Mouse (Mus musculus) midbrain, embryonic 10.5 days (tissue): ENCODE measurements around the gene Clstn3. TPM values are rescaled to one million over a fixed set of nuclear protein-coding genes. Genes with fewer than 3 reads are reported as not detected.
"Not testable (repeated sequence)": the region's sequence is repeated elsewhere in the genome, so short reads cannot be mapped to it uniquely, and the experiment has no call there.

Experiments used
- DNase-seq: peaks from one replicate; pipeline ENCODE4 v3.0.0-alpha.2; 2017; ENCODE audit warnings: low spot score
- H3K27ac ChIP-seq: fragments of 300-500 bp; sonication (generic); replicated peaks from 2 replicates; pipeline ENCODE4 v1.5.1; 2016; ENCODE audit warnings: mild to moderate bottlenecking
- H3K27me3 ChIP-seq: fragments of 300-500 bp; sonication (generic); 2 replicates; pipeline ENCODE4 v1.6.1; 2016; ENCODE audit warnings: low read depth, mild to moderate bottlenecking; ENCODE audit not compliant: poor library complexity, severe bottlenecking
- H3K36me3 ChIP-seq: fragments of 300-500 bp; sonication (generic); 2 replicates; pipeline ENCODE4 v1.6.1; 2016; ENCODE audit warnings: mild to moderate bottlenecking, moderate library complexity
- H3K4me1 ChIP-seq: fragments of 300-500 bp; sonication (generic); 2 replicates; pipeline ENCODE4 v1.6.1; 2016
- H3K4me3 ChIP-seq: fragments of 300-500 bp; sonication (generic); 2 replicates; pipeline ENCODE4 v1.5.1; 2016; ENCODE audit warnings: mild to moderate bottlenecking, moderate library complexity
- H3K9me3 ChIP-seq: fragments of 300-500 bp; sonication (generic); replicated peaks from 2 replicates; pipeline ENCODE4 v1.6.1; 2016; ENCODE audit warnings: mild to moderate bottlenecking
- WGBS: fragments of 180-500 bp; shearing (Covaris S2); methylation state at CpG from one replicate; pipeline ENCODE4 v1.1.7; 2016; 5-methylcytosine and 5-hydroxymethylcytosine counted together
- polyA plus RNA-seq: library from polyadenylated mRNA; unstranded; fragments of >200 nt; fragmentation: Nextera tagmentation; extraction: Ambion mirVana; gene quantifications from 2 replicates; pipeline ENCODE4 v1.2.1, GENCODE M21; 2016

The Clstn3 gene
- polyA plus RNA-seq, result 8.4 and 15.2 TPM in 2 replicates

DNA sequence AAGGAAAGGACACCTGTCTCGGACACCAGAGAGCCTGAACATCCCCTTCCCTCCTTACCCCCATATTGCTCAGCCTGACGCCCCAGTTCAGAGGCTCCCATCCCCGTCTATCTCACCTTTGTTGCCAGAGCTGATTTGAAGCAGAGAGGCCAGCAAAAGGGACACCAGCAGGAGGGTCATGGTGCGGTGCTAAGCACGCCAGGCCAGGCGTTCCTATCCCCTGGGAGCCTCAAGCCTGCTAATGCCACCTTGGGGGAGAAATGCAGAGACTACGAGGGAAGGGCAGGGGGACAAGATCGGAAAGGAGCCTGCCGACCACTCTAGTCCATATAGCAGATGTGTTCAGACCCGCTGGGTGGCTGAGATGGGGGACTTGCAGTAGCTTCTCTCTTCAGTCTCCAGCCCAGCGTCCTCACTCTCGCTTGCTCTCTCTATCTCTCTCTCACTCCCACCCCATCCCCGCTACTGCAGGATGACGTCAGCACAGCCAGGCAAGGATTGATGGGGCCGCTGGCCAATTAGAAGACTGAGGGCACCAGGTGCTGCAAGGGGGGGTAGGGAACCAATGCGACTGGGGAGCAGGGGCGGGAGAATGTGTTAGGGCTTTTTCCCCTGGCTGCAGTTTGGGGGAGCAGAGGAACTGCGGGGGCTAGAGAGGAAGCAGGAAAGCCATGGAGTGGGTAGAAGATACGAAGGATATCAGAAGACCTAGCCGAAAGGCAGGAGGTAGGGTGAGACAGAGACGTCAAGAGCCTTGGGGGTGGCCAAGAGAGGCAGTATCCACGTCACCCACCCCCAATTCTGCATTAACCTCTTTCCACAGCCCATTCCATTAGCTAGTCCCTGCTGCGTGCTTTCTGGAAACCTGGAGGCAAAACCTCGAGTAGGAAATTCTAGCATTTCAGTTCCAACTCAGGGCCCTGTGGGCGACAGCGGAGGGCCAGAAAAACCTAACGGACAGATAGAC, at the start of gene Clstn3:
Clstn3 (minus strand) TSS at position 490 of the 967 bp plus-strand sequence.
- Histone ChIP-seq H3K27ac (peak within 1 kb of the TSS; percentile 68), H3K4me1 (peaks cover 24% of the 10 kb centered on the region), H3K4me3 (peak within 1 kb of the TSS; percentile 55), H3K27me3 (peaks cover 24% of the 10 kb centered on the region), H3K36me3 (no peaks in the 10 kb centered on the region), H3K9me3 (no peaks in the 10 kb centered on the region)
- DNase-seq, result peak; percentile 85
- WGBS, result 6% methylated on average over 27 of the region's 27 CpGs

DNA sequence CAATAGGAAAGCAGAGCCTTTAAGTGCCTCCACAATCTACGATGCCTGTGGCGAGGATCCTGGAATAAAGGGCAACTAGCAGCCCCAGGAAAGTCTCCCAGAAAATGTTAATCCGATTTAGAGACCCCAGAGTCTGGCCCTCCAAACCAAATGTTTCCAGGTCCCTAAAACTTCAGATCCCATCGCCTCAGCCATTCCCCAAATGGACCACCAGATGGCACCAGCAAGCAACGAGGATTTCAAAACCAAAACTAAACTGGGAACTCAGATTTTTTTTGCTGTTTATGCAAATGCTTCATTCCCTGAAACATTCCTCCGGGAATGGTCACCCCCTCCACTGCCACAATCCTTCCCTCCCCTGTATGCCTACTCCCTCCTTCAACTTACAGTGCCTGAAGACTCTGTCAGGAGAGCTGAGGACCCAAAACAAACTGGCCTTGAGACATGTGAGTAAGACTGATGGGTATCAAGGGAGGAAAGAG, 47.8 kb upstream of the Clstn3 start, which contains the start of gene C1ra:
C1ra (plus strand) TSS at position 51 of the 482 bp plus-strand sequence.
- H3K9me3 ChIP-seq, result no peaks in the 10 kb centered on the region
- no peak within 1 kb of the TSS for H3K27ac ChIP-seq
- DNase-seq, result peak; percentile 32
- WGBS, result 12% methylated on average over 6 of the region's 6 CpGs
- no peaks in the 10 kb centered on the region for H3K27me3 ChIP-seq
- no peaks in the 10 kb centered on the region for H3K36me3 ChIP-seq
- H3K4me3 ChIP-seq, result no peak within 1 kb of the TSS
- peaks cover 5% of the 10 kb centered on the region; the same call in 1 of the 2 replicates for H3K4me1 ChIP-seq

DNA sequence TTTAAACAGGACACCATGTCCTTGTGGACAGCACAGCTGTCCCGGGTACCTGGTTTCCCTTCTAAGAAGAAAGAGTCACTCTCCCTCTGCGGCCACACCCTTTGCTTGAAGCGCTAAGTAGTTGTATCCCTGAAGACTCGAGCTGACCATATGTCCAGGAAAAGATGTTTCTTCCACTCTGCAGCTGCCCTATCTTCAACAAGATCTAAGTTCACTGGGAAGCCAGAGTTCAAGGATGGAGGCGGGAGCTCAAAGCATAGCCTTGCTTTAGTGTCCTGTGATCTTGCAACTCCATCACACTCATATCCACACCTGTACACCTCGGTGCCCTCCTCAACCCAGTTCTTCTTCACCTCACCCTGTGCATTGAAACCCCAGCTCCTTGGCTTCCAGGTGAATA, 47.3 kb upstream of the Clstn3 start:
- no peak for DNase-seq
- Histone ChIP-seq H3K4me1 (peaks cover 5% of the 10 kb centered on the region; the same call in 1 of the 2 replicates), H3K9me3 (no peaks in the 10 kb centered on the region), H3K27me3 (no peaks in the 10 kb centered on the region), H3K27ac (no peak overlapping the region), H3K36me3 (no peaks in the 10 kb centered on the region), H3K4me3 (no peak overlapping the region)
- whole genome bisulfite sequencing, result 71% methylated on average over 6 of the region's 6 CpGs

DNA sequence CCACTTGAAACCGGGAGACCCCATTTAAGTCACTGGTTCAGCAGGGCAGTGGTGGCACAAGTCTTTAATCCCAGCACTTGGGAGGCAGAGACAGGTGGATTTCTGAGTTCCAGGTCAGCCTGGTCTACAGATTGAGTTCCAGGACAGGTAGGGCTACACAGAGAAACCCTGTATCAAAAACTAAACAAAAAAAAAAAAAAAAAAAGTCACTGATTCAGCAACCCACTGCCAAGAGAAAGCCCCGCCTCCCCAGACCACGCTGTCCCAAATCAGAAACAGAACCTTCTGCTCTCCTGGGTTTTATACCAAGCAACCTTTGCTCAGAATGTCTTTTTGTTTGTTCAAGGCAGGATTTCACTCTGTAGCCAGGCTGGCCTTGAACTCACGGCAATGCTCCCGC, 44.6 kb upstream of the Clstn3 start:
- H3K36me3 ChIP-seq, DNase-seq, H3K4me3 ChIP-seq, H3K27ac ChIP-seq, H3K9me3 ChIP-seq, H3K4me1 ChIP-seq, H3K27me3 ChIP-seq: not testable (repeated sequence)
- WGBS, result 85% methylated on average over 5 of the region's 5 CpGs

DNA sequence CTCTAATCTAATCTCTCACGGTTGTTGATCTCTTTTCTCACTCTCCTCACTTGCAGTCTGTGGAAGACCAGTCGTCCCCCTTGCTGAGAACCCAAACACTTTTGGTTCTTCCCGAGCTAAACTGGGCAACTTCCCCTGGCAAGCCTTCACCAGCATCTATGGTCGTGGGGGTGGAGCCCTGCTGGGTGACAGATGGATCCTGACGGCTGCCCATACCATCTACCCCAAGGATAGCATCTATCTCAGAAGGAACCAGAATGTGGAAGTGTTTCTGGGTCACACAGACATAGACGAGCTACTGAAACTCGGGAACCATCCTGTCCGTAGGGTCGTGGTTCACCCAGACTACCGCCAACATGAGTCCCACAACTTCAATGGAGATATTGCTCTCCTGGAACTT, 43.7 kb upstream of the Clstn3 start:
- no peaks in the 10 kb centered on the region for H3K36me3 ChIP-seq
- WGBS, result 84% methylated on average over 10 of the region's 10 CpGs
- H3K4me1 ChIP-seq, result peaks cover 5% of the 10 kb centered on the region; the same call in 1 of the 2 replicates
- no peak overlapping the region for H3K4me3 ChIP-seq
- H3K9me3 ChIP-seq, result no peaks in the 10 kb centered on the region
- H3K27me3 ChIP-seq, result no peaks in the 10 kb centered on the region
- DNase-seq, result no peak
- no peak overlapping the region for H3K27ac ChIP-seq

DNA sequence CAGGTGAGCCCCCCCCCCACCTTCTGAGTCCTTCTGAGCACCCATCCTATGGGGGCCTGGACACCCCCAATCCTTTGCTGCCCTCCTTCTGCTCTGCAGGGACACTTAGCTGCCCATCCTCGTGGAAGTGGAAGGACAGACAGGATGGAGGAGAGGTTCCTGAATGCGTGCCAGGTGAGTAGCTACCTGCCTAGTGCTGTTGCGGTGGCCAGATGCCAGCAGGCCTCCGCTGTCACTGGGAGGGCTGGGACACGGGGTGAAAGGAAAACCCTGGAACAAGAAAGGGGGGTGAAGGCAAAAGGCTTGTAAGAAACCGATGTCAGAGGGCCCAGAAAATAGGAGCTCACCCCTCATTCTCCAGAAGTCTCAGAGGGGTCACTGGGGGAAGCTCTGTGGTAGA, 42.4 kb upstream of the Clstn3 start:
- Histone ChIP-seq H3K27me3 (no peaks in the 10 kb centered on the region), H3K9me3 (no peaks in the 10 kb centered on the region), H3K27ac (no peak overlapping the region), H3K4me3 (no peak overlapping the region), H3K4me1 (no peaks in the 10 kb centered on the region), H3K36me3 (no peaks in the 10 kb centered on the region)
- 86% methylated on average over 6 of the region's 6 CpGs for WGBS
- no peak for DNase-seq

DNA sequence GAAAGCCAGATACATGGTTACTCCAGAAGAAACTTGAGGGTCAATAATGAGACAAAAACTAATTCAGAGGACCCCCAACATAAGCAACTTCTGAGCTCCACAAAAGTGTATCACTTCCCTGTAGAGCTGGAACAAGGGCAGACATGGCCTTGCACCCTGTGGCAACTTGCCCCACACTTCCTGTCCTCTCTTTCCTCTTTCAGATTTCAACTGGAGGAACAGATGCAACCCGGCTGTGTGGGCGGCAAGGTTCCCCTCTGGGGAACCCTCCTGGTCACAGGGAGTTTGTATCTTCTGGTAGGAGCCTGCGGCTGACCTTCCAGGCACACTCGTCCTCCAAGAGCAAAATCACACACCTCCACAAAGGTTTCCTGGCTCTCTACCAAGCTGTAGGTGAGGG, 40.4 kb upstream of the Clstn3 start:
- Histone ChIP-seq H3K27ac (no peak overlapping the region), H3K9me3 (no peaks in the 10 kb centered on the region), H3K4me1 (no peaks in the 10 kb centered on the region), H3K4me3 (no peak overlapping the region), H3K27me3 (no peaks in the 10 kb centered on the region), H3K36me3 (no peaks in the 10 kb centered on the region)
- no peak for DNase-seq
- WGBS, result 77% methylated on average over 4 of the region's 4 CpGs

DNA sequence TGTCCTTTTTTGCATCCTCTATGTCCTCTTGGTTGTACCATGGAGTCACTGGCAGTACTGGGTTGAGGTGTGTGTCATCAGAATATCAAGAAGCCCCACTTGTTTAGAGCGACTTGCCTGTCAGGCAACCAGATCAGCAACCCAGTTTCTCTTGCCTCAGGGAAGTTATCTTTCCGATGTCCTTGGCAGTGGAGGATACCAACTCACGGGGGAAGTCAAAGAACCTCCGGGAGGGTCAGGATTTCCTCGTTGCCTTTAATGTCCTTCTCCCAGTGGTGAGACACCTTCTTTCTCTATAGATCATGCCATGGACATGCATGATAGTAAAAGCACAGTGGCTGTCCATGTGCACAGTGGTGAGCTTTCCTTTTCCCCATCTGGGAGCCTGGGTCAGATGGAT, 37.4 kb upstream of the Clstn3 start:
- no peak for DNase-seq
- no peak overlapping the region for H3K27ac ChIP-seq
- H3K36me3 ChIP-seq, result no peaks in the 10 kb centered on the region
- no peak overlapping the region for H3K4me3 ChIP-seq
- WGBS, result 91% methylated on average over 5 of the region's 5 CpGs
- no peaks in the 10 kb centered on the region for H3K4me1 ChIP-seq
- H3K27me3 ChIP-seq, result no peaks in the 10 kb centered on the region
- no peaks in the 10 kb centered on the region for H3K9me3 ChIP-seq

DNA sequence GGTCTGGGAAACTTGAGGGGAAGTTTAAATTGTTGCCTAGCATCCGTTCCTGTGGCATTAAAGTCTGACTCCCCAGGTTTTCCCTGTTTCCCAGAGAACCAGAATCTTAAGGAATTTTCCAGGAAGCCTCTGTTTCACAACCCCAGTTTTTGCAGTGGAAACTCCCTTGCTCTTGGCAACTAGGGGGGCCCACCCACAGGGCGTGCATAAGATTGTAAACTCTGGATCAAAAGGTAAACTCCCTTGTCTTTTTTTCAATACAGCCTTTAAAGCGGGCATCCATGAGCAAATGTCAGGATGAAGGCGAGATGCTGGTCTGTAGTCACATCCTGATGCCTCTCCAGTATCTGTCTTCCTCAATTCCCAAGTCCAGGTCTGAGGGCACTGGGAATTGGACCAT, 36.9 kb upstream of the Clstn3 start:
- 85% methylated on average over 4 of the region's 4 CpGs for WGBS
- DNase-seq, result no peak
- H3K4me3 ChIP-seq, result no peak overlapping the region
- H3K27me3 ChIP-seq, result no peaks in the 10 kb centered on the region
- no peaks in the 10 kb centered on the region for H3K9me3 ChIP-seq
- H3K27ac ChIP-seq, result no peak overlapping the region
- H3K4me1 ChIP-seq, result no peaks in the 10 kb centered on the region
- no peaks in the 10 kb centered on the region for H3K36me3 ChIP-seq

DNA sequence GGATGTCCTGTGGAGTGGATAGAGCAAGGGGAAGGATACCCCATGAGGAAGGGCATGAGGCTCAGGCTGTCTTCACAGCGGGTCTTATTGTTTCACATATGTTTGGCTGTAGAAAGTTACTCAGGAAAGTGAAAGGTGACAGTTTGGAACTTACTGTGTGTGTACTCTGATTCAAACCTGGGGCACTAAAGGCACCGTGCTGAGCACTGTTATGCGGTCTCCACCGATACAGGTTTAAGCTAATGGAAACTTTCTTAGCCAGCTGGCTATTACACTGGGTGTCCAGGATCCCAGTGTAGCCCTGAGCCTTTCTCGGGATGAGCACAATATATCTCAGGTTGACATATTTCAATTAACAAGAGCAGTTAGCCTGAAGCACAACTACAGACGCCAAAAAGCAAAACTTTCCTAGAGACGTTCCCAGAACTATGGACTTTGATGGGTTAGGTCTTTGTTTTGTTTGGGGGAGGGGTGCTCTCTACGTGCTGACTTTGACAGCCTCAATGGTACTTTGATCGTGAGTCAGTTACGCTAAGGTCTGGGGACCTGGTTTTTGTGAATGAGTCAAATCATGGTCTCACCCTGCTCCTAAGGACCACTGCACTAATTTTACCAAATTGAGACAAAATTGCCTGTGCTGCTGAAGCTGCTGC, 35.4 kb upstream of the Clstn3 start:
- no peaks in the 10 kb centered on the region for H3K4me1 ChIP-seq
- H3K27ac ChIP-seq, result no peak overlapping the region
- DNase-seq, result no peak
- no peaks in the 10 kb centered on the region for H3K27me3 ChIP-seq
- 0 out of 2 replicates have a peak, but pooled peaks cover 6% of the 10 kb centered on the region for H3K9me3 ChIP-seq
- H3K36me3 ChIP-seq, result no peaks in the 10 kb centered on the region
- H3K4me3 ChIP-seq, result no peak overlapping the region
- WGBS, result 49% methylated on average over 10 of the region's 10 CpGs

DNA sequence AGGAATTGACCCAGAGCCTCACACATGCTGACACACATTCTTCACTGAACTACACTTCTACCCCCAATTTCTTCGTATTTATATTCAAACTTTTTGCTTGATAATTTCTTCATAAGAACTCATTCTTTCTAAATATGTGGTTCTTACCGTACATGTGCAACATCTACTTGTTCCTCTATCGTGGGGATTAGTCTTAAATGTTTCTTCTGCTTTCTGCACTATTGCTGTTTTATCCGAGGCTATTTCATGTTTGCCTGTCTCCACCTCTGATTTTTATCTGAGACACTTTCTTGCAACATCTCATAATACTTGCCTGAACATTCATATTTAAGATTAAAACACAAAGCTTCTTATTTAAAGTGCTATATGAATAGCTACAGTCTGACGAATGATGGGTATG, 31.5 kb upstream of the Clstn3 start:
- no peak overlapping the region for H3K27ac ChIP-seq
- no peaks in the 10 kb centered on the region for H3K27me3 ChIP-seq
- WGBS, result 88% methylated on average over 5 of the region's 5 CpGs
- no peaks in the 10 kb centered on the region for H3K4me1 ChIP-seq
- H3K9me3 ChIP-seq, result 0 out of 2 replicates have a peak, but pooled peaks cover 6% of the 10 kb centered on the region
- H3K36me3 ChIP-seq, result no peaks in the 10 kb centered on the region
- H3K4me3 ChIP-seq, result no peak overlapping the region
- DNase-seq, result no peak

DNA sequence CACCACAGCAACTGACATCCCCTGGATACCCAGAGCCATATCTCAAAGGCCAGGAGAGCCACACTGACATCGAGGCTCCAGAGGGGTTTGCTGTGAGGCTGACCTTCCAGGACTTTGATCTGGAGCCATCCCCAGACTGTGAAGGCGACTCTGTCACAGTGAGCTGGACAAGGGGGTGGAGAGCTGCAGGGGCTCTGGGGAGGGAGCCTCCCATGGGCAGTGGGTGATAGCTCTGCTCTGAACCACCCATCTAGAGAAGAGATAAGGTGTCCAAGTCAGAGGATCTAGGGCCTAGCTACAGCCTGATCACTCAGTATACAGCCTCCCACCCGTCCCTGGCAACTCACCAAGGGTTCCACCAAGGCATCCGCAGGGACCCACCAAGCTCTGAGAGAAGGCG, 29.3 kb upstream of the Clstn3 start:
- Histone ChIP-seq H3K27ac (no peak overlapping the region), H3K9me3 (0 out of 2 replicates have a peak, but pooled peaks cover 6% of the 10 kb centered on the region), H3K27me3 (no peaks in the 10 kb centered on the region), H3K4me1 (no peaks in the 10 kb centered on the region), H3K36me3 (no peaks in the 10 kb centered on the region), H3K4me3 (no peak overlapping the region)
- no peak for DNase-seq
- 84% methylated on average over 5 of the region's 5 CpGs for WGBS
